Mouse (Mus musculus) stomach, embryonic 15.5 days (tissue): ENCODE measurements around the gene Zc2hc1b. TPM values are rescaled to one million over a fixed set of nuclear protein-coding genes. Genes with fewer than 3 reads are reported as not detected.
A peak's percentile ranks its signal among the peaks of the same experiment; 100 is the strongest.
"Not testable (repeated sequence)": the region's sequence is repeated elsewhere in the genome, so short reads cannot be mapped to it uniquely, and the experiment has no call there.

Source experiments
- ATAC-seq: fragments of 200-750 bp; cut with Nextera tagmentation; 2 replicates; pipeline ENCODE4 v1.8.0; 2017; ENCODE audit warnings: low read depth, moderate number of reproducible peaks, moderate TSS enrichment; ENCODE audit not compliant: insufficient read depth, low FRiP score
- H3K27ac ChIP-seq: fragments of 300-500 bp; sonication (generic); 2 replicates; pipeline ENCODE4 v1.5.1; 2015; ENCODE audit warnings: mild to moderate bottlenecking, inconsistent platforms
- H3K27me3 ChIP-seq: fragments of 300-500 bp; sonication (generic); replicated peaks from 2 replicates; pipeline ENCODE4 v1.6.1; 2015; ENCODE audit warnings: inconsistent platforms
- H3K36me3 ChIP-seq: fragments of 300-500 bp; sonication (generic); 2 replicates; pipeline ENCODE4 v1.6.1; 2015; ENCODE audit warnings: inconsistent platforms
- H3K4me1 ChIP-seq: fragments of 300-500 bp; sonication (generic); 2 replicates; pipeline ENCODE4 v1.6.1; 2015; ENCODE audit warnings: inconsistent platforms
- H3K4me2 ChIP-seq: fragments of 300-500 bp; sonication (generic); 2 replicates; pipeline ENCODE4 v1.6.1; 2015; ENCODE audit warnings: mild to moderate bottlenecking, inconsistent platforms
- H3K4me3 ChIP-seq: fragments of 300-500 bp; sonication (generic); replicated peaks from 2 replicates; pipeline ENCODE4 v1.5.1; 2015; ENCODE audit warnings: inconsistent platforms
- H3K9ac ChIP-seq: fragments of 300-500 bp; sonication (generic); 2 replicates; pipeline ENCODE4 v1.6.1; 2015; ENCODE audit warnings: inconsistent platforms
- H3K9me3 ChIP-seq: fragments of 300-500 bp; sonication (generic); 2 replicates; pipeline ENCODE4 v1.6.1; 2016; ENCODE audit warnings: inconsistent platforms
- WGBS: fragments of 180-500 bp; shearing (Covaris S2); methylation state at CpG from one replicate; pipeline ENCODE4 v1.1.7; 2015; 5-methylcytosine and 5-hydroxymethylcytosine counted together
- polyA plus RNA-seq: library from polyadenylated mRNA; unstranded; fragments of >200 nt; fragmentation: Nextera tagmentation; extraction: Ambion mirVana; gene quantifications from 2 replicates; pipeline ENCODE4 v1.2.1, GENCODE M21; 2015

The Zc2hc1b gene
- polyA plus RNA-seq, 1 experiment from 2014 or later = not detected

GRCm38 (mm10) chr10:13200862-13201261, 23.0 kb upstream of the Zc2hc1b start:
- H3K27ac ChIP-seq = no peak overlapping the region
- H3K9me3 ChIP-seq = no peaks in the 10 kb centered on the region
- H3K27me3 ChIP-seq = no peaks in the 10 kb centered on the region
- no peaks in the 10 kb centered on the region for H3K36me3 ChIP-seq
- H3K9ac ChIP-seq = no peak overlapping the region
- 91% methylated on average over 3 of the region's 3 CpGs for WGBS
- H3K4me3 ChIP-seq = no peak overlapping the region
- no peak for ATAC-seq
- H3K4me1 ChIP-seq = no peaks in the 10 kb centered on the region
- H3K4me2 ChIP-seq = no peak overlapping the region

- Histone ChIP-seq H3K9me3 (no peaks in the 10 kb centered on the region), H3K36me3 (no peaks in the 10 kb centered on the region), H3K27me3 (no peaks in the 10 kb centered on the region), H3K4me1 (no peaks in the 10 kb centered on the region), H3K4me2 (no peak overlapping the region), H3K27ac (no peak overlapping the region), H3K9ac (no peak overlapping the region), H3K4me3 (no peak overlapping the region)
- no peak for ATAC-seq
- WGBS = 71% methylated on average over 1 of the region's 1 CpGs
Measured at GRCm38 (mm10) chr10:13199234-13199633, 21.4 kb upstream of the Zc2hc1b start.

DNA sequence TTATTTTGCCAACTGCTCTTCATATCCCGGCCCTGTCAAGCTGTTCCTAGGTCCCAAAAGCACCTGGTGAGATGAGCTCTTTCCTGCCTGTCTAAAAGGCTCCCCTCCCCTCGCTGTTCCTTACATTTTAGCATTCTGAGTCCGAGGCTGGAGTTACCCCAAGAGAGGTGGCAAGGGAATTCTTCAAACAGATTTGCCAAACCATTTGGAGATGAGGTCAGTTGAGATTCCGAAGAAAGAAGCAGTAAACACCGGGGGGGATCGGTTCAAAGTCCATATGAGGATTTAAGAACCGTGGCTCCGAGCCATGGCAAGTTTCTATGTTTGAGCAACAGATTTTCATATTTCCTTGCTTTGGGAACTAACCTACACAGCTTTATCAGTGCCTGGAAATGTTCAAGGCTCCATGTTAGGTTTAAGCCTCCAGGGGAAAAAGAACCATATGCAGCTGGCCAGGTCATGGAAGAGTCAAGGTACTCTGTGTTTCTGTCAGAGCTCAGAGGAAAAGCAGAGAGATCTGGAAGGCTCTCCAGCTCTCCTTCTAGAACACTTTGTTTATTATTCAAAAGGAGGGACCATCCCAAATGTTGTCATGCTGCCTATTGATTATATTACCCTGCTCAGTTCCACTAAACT, 19.2 kb upstream of the Zc2hc1b start:
- Histone ChIP-seq H3K4me3 (no peak overlapping the region), H3K9ac (no peak overlapping the region), H3K27ac (0 out of 2 replicates have a peak overlapping the region, but pooled peaks have one; percentile 27), H3K4me1 (peaks cover 5% of the 10 kb centered on the region), H3K27me3 (no peaks in the 10 kb centered on the region), H3K36me3 (no peaks in the 10 kb centered on the region), H3K9me3 (no peaks in the 10 kb centered on the region), H3K4me2 (no peak overlapping the region)
- 66% methylated on average over 8 of the region's 8 CpGs for WGBS
- no peak for ATAC-seq

- Histone ChIP-seq H3K4me3 (peak overlapping the region; percentile 95), H3K36me3 (peaks cover 14% of the 10 kb centered on the region; the same call in 1 of the 2 replicates), H3K4me2 (peak overlapping the region; percentile 66)
- not testable (repeated sequence) for H3K9ac ChIP-seq, H3K27ac ChIP-seq, ATAC-seq, H3K27me3 ChIP-seq, H3K4me1 ChIP-seq, H3K9me3 ChIP-seq
- WGBS = 89% methylated on average over 7 of the region's 7 CpGs
Measured at GRCm38 (mm10) chr10:13193496-13193895, 15.7 kb upstream of the Zc2hc1b start.

- Histone ChIP-seq H3K4me3 (peak within 1 kb of the TSS; percentile 95), H3K27ac (peak within 1 kb of the TSS; percentile 92), H3K27me3 (no peaks in the 10 kb centered on the region), H3K4me2 (peak within 1 kb of the TSS; percentile 66), H3K36me3 (peaks cover 16% of the 10 kb centered on the region; the same call in 1 of the 2 replicates), H3K9ac (peak within 1 kb of the TSS; percentile 76), H3K4me1 (peaks cover 6% of the 10 kb centered on the region), H3K9me3 (no peaks in the 10 kb centered on the region)
- peak; percentile 99 for ATAC-seq
- under 1% methylated on average over 43 of the region's 43 CpGs for WGBS
Measured at GRCm38 (mm10) chr10:13192731-13193351, 15.0 kb upstream of the Zc2hc1b start, which contains the start of gene Ltv1. Ltv1 (minus strand) TSS chr10:13193168.

- H3K4me3 ChIP-seq = no peak overlapping the region
- H3K36me3 ChIP-seq = peaks cover 30% of the 10 kb centered on the region
- no peaks in the 10 kb centered on the region for H3K9me3 ChIP-seq
- ATAC-seq = no peak
- H3K27me3 ChIP-seq = no peaks in the 10 kb centered on the region
- 57% methylated on average over 5 of the region's 5 CpGs for WGBS
- no peak overlapping the region for H3K4me2 ChIP-seq
- no peak overlapping the region; the same call in 1 of the 2 replicates for H3K27ac ChIP-seq
- peaks cover 6% of the 10 kb centered on the region for H3K4me1 ChIP-seq
- no peak overlapping the region for H3K9ac ChIP-seq
Measured at GRCm38 (mm10) chr10:13189881-13190280, 12.1 kb upstream of the Zc2hc1b start.

DNA sequence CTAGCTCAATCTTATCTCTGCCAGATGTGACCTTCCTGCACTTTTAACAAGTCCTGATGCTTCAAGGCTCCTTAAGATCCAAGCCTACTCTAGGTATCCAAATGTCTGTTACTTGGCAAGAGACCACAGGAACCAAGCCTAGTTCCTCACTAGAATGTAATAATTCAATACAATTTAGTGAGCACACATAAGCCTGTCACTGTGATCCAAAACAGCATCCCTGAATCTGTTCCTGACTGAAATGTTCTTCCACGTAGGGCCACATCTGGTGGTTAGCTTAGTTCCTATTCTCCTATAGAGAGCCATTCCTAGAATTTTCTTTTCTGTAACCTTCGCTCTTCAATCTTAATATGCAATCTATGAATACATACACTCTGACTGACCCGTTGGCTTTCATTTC, 8.9 kb upstream of the Zc2hc1b start:
- peak; percentile 39; the same call in 1 of the 2 replicates for ATAC-seq
- Histone ChIP-seq H3K4me3 (no peak overlapping the region), H3K36me3 (peaks cover 39% of the 10 kb centered on the region), H3K9me3 (no peaks in the 10 kb centered on the region), H3K4me2 (no peak overlapping the region), H3K9ac (no peak overlapping the region), H3K27ac (peak overlapping the region; percentile 72), H3K27me3 (no peaks in the 10 kb centered on the region), H3K4me1 (no peaks in the 10 kb centered on the region)
- 80% methylated on average over 3 of the region's 3 CpGs for WGBS

- no peak overlapping the region for H3K4me3 ChIP-seq
- peaks cover 49% of the 10 kb centered on the region for H3K36me3 ChIP-seq
- no peak overlapping the region for H3K9ac ChIP-seq
- no peaks in the 10 kb centered on the region for H3K27me3 ChIP-seq
- no peak overlapping the region for H3K27ac ChIP-seq
- H3K9me3 ChIP-seq = no peaks in the 10 kb centered on the region
- H3K4me2 ChIP-seq = no peak overlapping the region
- ATAC-seq = no peak
- no peaks in the 10 kb centered on the region for H3K4me1 ChIP-seq
- WGBS = 80% methylated on average over 4 of the region's 4 CpGs
Measured at GRCm38 (mm10) chr10:13184170-13184766, 6.4 kb upstream of the Zc2hc1b start.

- H3K9me3 ChIP-seq = no peaks in the 10 kb centered on the region
- 67% methylated on average over 7 of the region's 7 CpGs for WGBS
Measured at GRCm38 (mm10) chr10:13180211-13180610, 2.4 kb upstream of the Zc2hc1b start.

DNA sequence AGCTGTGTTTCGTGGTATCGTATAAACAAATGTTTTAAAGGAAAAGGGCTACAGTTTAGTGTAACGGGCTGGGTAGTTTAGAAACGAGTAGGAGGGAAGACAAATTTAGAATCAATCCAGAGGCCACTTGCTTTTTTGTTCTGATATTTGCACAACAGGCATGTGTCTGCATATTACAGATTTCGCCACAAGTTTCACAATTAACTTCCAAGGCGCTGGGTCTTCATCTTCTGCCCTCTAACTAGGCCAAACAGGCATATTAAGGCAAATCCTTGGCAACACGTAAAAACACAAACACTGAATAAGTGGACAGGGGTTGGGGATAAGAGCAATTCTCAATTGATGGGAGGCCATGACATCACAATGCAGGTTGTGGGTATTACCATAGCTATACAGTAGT, 2.0 kb downstream of the Zc2hc1b start:
- H3K36me3 ChIP-seq = peaks cover 33% of the 10 kb centered on the region
- no peaks in the 10 kb centered on the region for H3K27me3 ChIP-seq
- 70% methylated on average over 7 of the region's 7 CpGs for WGBS
- peak overlapping the region; percentile 19; the same call in 1 of the 2 replicates for H3K27ac ChIP-seq
- no peak overlapping the region for H3K4me2 ChIP-seq
- H3K9me3 ChIP-seq = no peaks in the 10 kb centered on the region
- H3K4me3 ChIP-seq = no peak overlapping the region
- ATAC-seq = no peak
- peaks cover 4% of the 10 kb centered on the region; the same call in 1 of the 2 replicates for H3K4me1 ChIP-seq
- no peak overlapping the region for H3K9ac ChIP-seq

More at GRCm38 (mm10) chr10:13180211-13180610, 2.4 kb upstream of the Zc2hc1b start:
- H3K27me3 ChIP-seq = no peaks in the 10 kb centered on the region
- peak overlapping the region; percentile 40; the same call in 1 of the 2 replicates for H3K27ac ChIP-seq
- no peak for ATAC-seq
- no peak overlapping the region for H3K9ac ChIP-seq
- H3K4me1 ChIP-seq = no peaks in the 10 kb centered on the region
- peaks cover 55% of the 10 kb centered on the region for H3K36me3 ChIP-seq
- H3K4me2 ChIP-seq = no peak overlapping the region
- no peak overlapping the region for H3K4me3 ChIP-seq

- Histone ChIP-seq H3K9ac (no peak overlapping the region), H3K36me3 (peaks cover 10% of the 10 kb centered on the region), H3K4me2 (no peak overlapping the region), H3K27ac (peak overlapping the region; percentile 73), H3K4me1 (peaks cover 4% of the 10 kb centered on the region; the same call in 1 of the 2 replicates), H3K9me3 (no peaks in the 10 kb centered on the region), H3K4me3 (no peak overlapping the region), H3K27me3 (no peaks in the 10 kb centered on the region)
- 31% methylated on average over 10 of the region's 10 CpGs for WGBS
- peak; percentile 68 for ATAC-seq
Measured at GRCm38 (mm10) chr10:13172798-13173221, 5.0 kb downstream of the Zc2hc1b start.

DNA sequence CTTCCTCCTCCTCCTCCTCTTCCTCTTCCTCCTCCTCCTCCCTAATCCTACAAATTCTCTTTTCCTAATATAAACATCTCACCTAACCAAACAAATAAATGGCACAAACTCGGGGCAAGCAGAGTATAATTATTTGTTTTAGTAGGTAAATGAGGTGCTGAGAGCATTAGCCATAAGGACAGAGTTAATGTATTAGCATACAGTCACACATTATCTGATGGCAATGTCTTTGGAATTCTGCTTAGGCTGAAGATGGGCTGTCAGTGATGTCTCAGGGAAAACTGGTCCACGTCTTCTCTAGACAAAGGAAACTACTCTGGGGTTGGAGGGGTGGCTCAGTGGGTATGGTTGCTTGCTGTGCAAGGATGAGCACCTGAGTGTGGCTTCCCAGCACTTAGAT, 6.4 kb downstream of the Zc2hc1b start:
- no peak overlapping the region for H3K4me2 ChIP-seq
- H3K27me3 ChIP-seq = no peaks in the 10 kb centered on the region
- no peak for ATAC-seq
- WGBS = 44% methylated on average over 2 of the region's 2 CpGs
- no peak overlapping the region for H3K9ac ChIP-seq
- no peaks in the 10 kb centered on the region for H3K36me3 ChIP-seq
- peak overlapping the region; percentile 77 for H3K27ac ChIP-seq
- H3K4me1 ChIP-seq = peaks cover 4% of the 10 kb centered on the region; the same call in 1 of the 2 replicates
- H3K9me3 ChIP-seq = no peaks in the 10 kb centered on the region
- no peak overlapping the region for H3K4me3 ChIP-seq
